Mouse (Mus musculus) megakaryocyte, embryonic 14.5 days (primary cell): ENCODE results near the gene Rdh9.

ENCODE experiments used
- FLI1 ChIP-seq: IDR thresholded peaks from 2 replicates; pipeline ENCODE4 v1.6.1; 2012; ENCODE audit warnings: low read length, inconsistent platforms, mixed read lengths
- GATA1 ChIP-seq: IDR thresholded peaks from 3 replicates; pipeline ENCODE4 v1.6.1; 2012; ENCODE audit warnings: mixed read lengths, low read length, inconsistent platforms, borderline replicate concordance

DNA sequence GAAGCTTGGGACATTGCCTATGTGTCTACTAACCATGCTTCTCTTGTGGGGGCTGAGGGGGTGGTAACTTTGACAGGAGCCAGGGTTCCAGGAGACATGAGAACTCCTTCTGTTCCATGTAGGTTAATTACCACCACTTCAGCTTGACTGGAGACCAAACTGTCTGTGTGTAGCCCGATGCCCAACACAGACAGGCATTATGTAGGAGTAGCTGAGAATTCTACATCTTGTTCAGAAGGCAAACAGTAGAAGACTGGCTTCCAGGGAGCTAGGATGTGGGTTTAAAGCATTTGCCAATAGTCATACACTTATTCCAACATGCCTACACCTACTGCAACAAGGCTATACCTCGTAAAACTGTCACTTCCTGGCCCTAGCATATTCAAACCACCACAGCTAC, 62.4 kb downstream of the Rdh9 start:
- no peak for TF ChIP-seq GATA1
- TF ChIP-seq FLI1 = no peak
